Mouse (Mus musculus): ENCODE measurements around the gene Stk11ip.

Stk11ip gene

GRCm38 (mm10) chr1:75541496-75541895, 20.2 kb downstream of the Stk11ip start:
- DNase-seq (ENCODE audit: extremely low spot score) = no peak

GRCm38 (mm10) chr1:75544351-75544750, 23.0 kb downstream of the Stk11ip start:
- no peak for DNase-seq (ENCODE audit: extremely low spot score)

- DNase-seq (ENCODE audit: extremely low spot score) = peak; percentile 78
Measured at GRCm38 (mm10) chr1:75545965-75546956, 24.9 kb downstream of the Stk11ip start, which contains the start of gene Slc4a3. Slc4a3 (plus strand) TSS chr1:75546266.

- no peak for DNase-seq (ENCODE audit: extremely low spot score)
Measured at GRCm38 (mm10) chr1:75547351-75547750, 26.0 kb downstream of the Stk11ip start.

GRCm38 (mm10) chr1:75548083-75548482, 26.8 kb downstream of the Stk11ip start:
- no peak for DNase-seq (ENCODE audit: extremely low spot score)

- no peak for DNase-seq (ENCODE audit: extremely low spot score)
Measured at GRCm38 (mm10) chr1:75548871-75549270, 27.5 kb downstream of the Stk11ip start.

GRCm38 (mm10) chr1:75549289-75550279, 28.3 kb downstream of the Stk11ip start:
- no peak for DNase-seq (ENCODE audit: extremely low spot score)

- DNase-seq (ENCODE audit: extremely low spot score) = no peak
Measured at GRCm38 (mm10) chr1:75550586-75550985, 29.3 kb downstream of the Stk11ip start.

GRCm38 (mm10) chr1:75555680-75556079, 34.4 kb downstream of the Stk11ip start:
- DNase-seq (ENCODE audit: extremely low spot score) = no peak

- DNase-seq (ENCODE audit: extremely low spot score) = no peak
Measured at GRCm38 (mm10) chr1:75556143-75556781, 34.9 kb downstream of the Stk11ip start.

GRCm38 (mm10) chr1:75557041-75557440, 35.7 kb downstream of the Stk11ip start:
- no peak for DNase-seq (ENCODE audit: extremely low spot score)

- no peak for DNase-seq (ENCODE audit: extremely low spot score)
Measured at GRCm38 (mm10) chr1:75558388-75559178, 37.3 kb downstream of the Stk11ip start.

- peak; percentile 93 for DNase-seq (ENCODE audit: extremely low spot score)
Measured at GRCm38 (mm10) chr1:75559212-75559925, 38.0 kb downstream of the Stk11ip start.

GRCm38 (mm10) chr1:75560206-75560913, 39.0 kb downstream of the Stk11ip start:
- no peak for DNase-seq (ENCODE audit: extremely low spot score)

GRCm38 (mm10) chr1:75561221-75561897, 40.0 kb downstream of the Stk11ip start:
- DNase-seq (ENCODE audit: extremely low spot score) = no peak

GRCm38 (mm10) chr1:75561898-75562238, 40.5 kb downstream of the Stk11ip start:
- DNase-seq (ENCODE audit: extremely low spot score) = no peak

- no peak for DNase-seq (ENCODE audit: extremely low spot score)
Measured at GRCm38 (mm10) chr1:75564102-75564501, 42.8 kb downstream of the Stk11ip start.

GRCm38 (mm10) chr1:75564916-75565315, 43.6 kb downstream of the Stk11ip start:
- DNase-seq (ENCODE audit: extremely low spot score) = no peak

GRCm38 (mm10) chr1:75565616-75566015, 44.3 kb downstream of the Stk11ip start:
- DNase-seq (ENCODE audit: extremely low spot score) = no peak

All from embryo, embryonic 9.5 days (tissue).